Mouse (Mus musculus): Measurements from ENCODE around the gene Inpp5f. TPM values are rescaled to one million over a fixed set of nuclear protein-coding genes. Genes with fewer than 3 reads are reported as not detected.
A peak's percentile ranks its signal among the peaks of the same experiment; 100 is the strongest.

The Inpp5f gene
- polyA plus RNA-seq, 1 experiment from 2014 or later = 554 TPM

GRCm38 (mm10) chr7:128728738-128729137 lies 117.6 kb downstream of the Inpp5f start:
- Histone ChIP-seq H3K36me3 (ENCODE audit: control insufficient read depth, insufficient read depth, low read length) (no peaks in the 10 kb centered on the region), H3K4me1 (ENCODE audit: control insufficient read depth, insufficient read depth, low read length) (0 out of 2 replicates have a peak, but pooled peaks cover 6% of the 10 kb centered on the region), H3K9ac (replicated peaks; ENCODE audit: low read depth, low read length) (no peak overlapping the region), H3K4me2 (ENCODE audit: low read depth, low read length) (no peak overlapping the region), H3K9me3 (ENCODE audit: control insufficient read depth, low read length) (no peaks in the 10 kb centered on the region), H3K27ac (ENCODE audit: low read depth, low read length) (no peak overlapping the region), H3K27me3 (ENCODE audit: control insufficient read depth, insufficient read depth, low read length) (no peaks in the 10 kb centered on the region), H3K4me3 (ENCODE audit: low read depth, low read length) (no peak overlapping the region)
- WGBS = 73% methylated on average over 10 of the region's 10 CpGs
- ATAC-seq (ENCODE audit: low read depth) = no peak

GRCm38 (mm10) chr7:128731585-128731984 lies 120.5 kb downstream of the Inpp5f start:
- Histone ChIP-seq H3K27ac (ENCODE audit: low read depth, low read length) (no peak overlapping the region), H3K36me3 (ENCODE audit: control insufficient read depth, insufficient read depth, low read length) (no peaks in the 10 kb centered on the region), H3K9ac (replicated peaks; ENCODE audit: low read depth, low read length) (no peak overlapping the region), H3K4me2 (ENCODE audit: low read depth, low read length) (no peak overlapping the region), H3K4me1 (ENCODE audit: control insufficient read depth, insufficient read depth, low read length) (0 out of 2 replicates have a peak, but pooled peaks cover 4% of the 10 kb centered on the region), H3K27me3 (ENCODE audit: control insufficient read depth, insufficient read depth, low read length) (no peaks in the 10 kb centered on the region), H3K9me3 (ENCODE audit: control insufficient read depth, low read length) (no peaks in the 10 kb centered on the region), H3K4me3 (ENCODE audit: low read depth, low read length) (no peak overlapping the region)
- ATAC-seq (ENCODE audit: low read depth) = no peak
- WGBS = 72% methylated on average over 2 of the region's 2 CpGs

- H3K4me1 ChIP-seq (ENCODE audit: control insufficient read depth, insufficient read depth, low read length) = peaks cover 15% of the 10 kb centered on the region
- WGBS = 85% methylated on average over 5 of the region's 5 CpGs
- H3K27me3 ChIP-seq (ENCODE audit: control insufficient read depth, insufficient read depth, low read length) = no peaks in the 10 kb centered on the region
- H3K9me3 ChIP-seq (ENCODE audit: control insufficient read depth, low read length) = no peaks in the 10 kb centered on the region
- H3K36me3 ChIP-seq (ENCODE audit: control insufficient read depth, insufficient read depth, low read length) = no peaks in the 10 kb centered on the region
- no peak for ATAC-seq (ENCODE audit: low read depth)
- H3K27ac ChIP-seq (ENCODE audit: low read depth, low read length) = no peak overlapping the region
- no peak overlapping the region; the same call in 1 of the 2 replicates for H3K4me2 ChIP-seq (ENCODE audit: low read depth, low read length)
- H3K4me3 ChIP-seq (ENCODE audit: low read depth, low read length) = no peak overlapping the region
- H3K9ac ChIP-seq (replicated peaks; ENCODE audit: low read depth, low read length) = no peak overlapping the region
Measured at GRCm38 (mm10) chr7:128738041-128738440, 126.9 kb downstream of the Inpp5f start.

GRCm38 (mm10) chr7:128739116-128739461 lies 128.0 kb downstream of the Inpp5f start:
- WGBS = 2% methylated on average over 15 of the region's 15 CpGs
- Histone ChIP-seq H3K27ac (ENCODE audit: low read depth, low read length) (no peak overlapping the region), H3K36me3 (ENCODE audit: control insufficient read depth, insufficient read depth, low read length) (no peaks in the 10 kb centered on the region), H3K9me3 (ENCODE audit: control insufficient read depth, low read length) (no peaks in the 10 kb centered on the region), H3K4me2 (ENCODE audit: low read depth, low read length) (peak overlapping the region; percentile 88), H3K27me3 (ENCODE audit: control insufficient read depth, insufficient read depth, low read length) (no peaks in the 10 kb centered on the region), H3K4me3 (ENCODE audit: low read depth, low read length) (peak overlapping the region; percentile 96), H3K9ac (replicated peaks; ENCODE audit: low read depth, low read length) (peak overlapping the region; percentile 87), H3K4me1 (ENCODE audit: control insufficient read depth, insufficient read depth, low read length) (peaks cover 17% of the 10 kb centered on the region)
- ATAC-seq (ENCODE audit: low read depth) = no peak

- peak overlapping the region; percentile 96 for H3K4me3 ChIP-seq (ENCODE audit: low read depth, low read length)
- peak; percentile 31 for ATAC-seq (ENCODE audit: low read depth)
- H3K27me3 ChIP-seq (ENCODE audit: control insufficient read depth, insufficient read depth, low read length) = no peaks in the 10 kb centered on the region
- H3K9ac ChIP-seq (replicated peaks; ENCODE audit: low read depth, low read length) = peak overlapping the region; percentile 87
- peak overlapping the region; percentile 88 for H3K4me2 ChIP-seq (ENCODE audit: low read depth, low read length)
- no peaks in the 10 kb centered on the region for H3K36me3 ChIP-seq (ENCODE audit: control insufficient read depth, insufficient read depth, low read length)
- WGBS = under 1% methylated on average over 63 of the region's 80 CpGs
- H3K9me3 ChIP-seq (ENCODE audit: control insufficient read depth, low read length) = no peaks in the 10 kb centered on the region
- peaks cover 19% of the 10 kb centered on the region for H3K4me1 ChIP-seq (ENCODE audit: control insufficient read depth, insufficient read depth, low read length)
- H3K27ac ChIP-seq (ENCODE audit: low read depth, low read length) = peak overlapping the region; percentile 89
Measured at GRCm38 (mm10) chr7:128739462-128740277, 128.5 kb downstream of the Inpp5f start.

- ATAC-seq (ENCODE audit: low read depth) = peak; percentile 81
- Histone ChIP-seq H3K4me2 (ENCODE audit: low read depth, low read length) (peak within 1 kb of the TSS; percentile 88), H3K9ac (replicated peaks; ENCODE audit: low read depth, low read length) (peak within 1 kb of the TSS; percentile 87), H3K4me1 (ENCODE audit: control insufficient read depth, insufficient read depth, low read length) (peaks cover 19% of the 10 kb centered on the region), H3K9me3 (ENCODE audit: control insufficient read depth, low read length) (no peaks in the 10 kb centered on the region), H3K36me3 (ENCODE audit: control insufficient read depth, insufficient read depth, low read length) (no peaks in the 10 kb centered on the region), H3K27me3 (ENCODE audit: control insufficient read depth, insufficient read depth, low read length) (no peaks in the 10 kb centered on the region), H3K4me3 (ENCODE audit: low read depth, low read length) (peak within 1 kb of the TSS; percentile 96), H3K27ac (ENCODE audit: low read depth, low read length) (peak within 1 kb of the TSS; percentile 89)
- 0% methylated on average over 32 of the region's 35 CpGs for WGBS
Measured at GRCm38 (mm10) chr7:128740334-128740733, 129.2 kb downstream of the Inpp5f start, which contains the start of gene Mcmbp. Gene Mcmbp (minus strand): TSS chr7:128740495.

- Histone ChIP-seq H3K27ac (ENCODE audit: low read depth, low read length) (0 out of 2 replicates have a peak overlapping the region, but pooled peaks have one; percentile 76), H3K4me1 (ENCODE audit: control insufficient read depth, insufficient read depth, low read length) (peaks cover 27% of the 10 kb centered on the region), H3K36me3 (ENCODE audit: control insufficient read depth, insufficient read depth, low read length) (no peaks in the 10 kb centered on the region), H3K4me2 (ENCODE audit: low read depth, low read length) (peak overlapping the region; percentile 88), H3K27me3 (ENCODE audit: control insufficient read depth, insufficient read depth, low read length) (no peaks in the 10 kb centered on the region), H3K9me3 (ENCODE audit: control insufficient read depth, low read length) (no peaks in the 10 kb centered on the region), H3K4me3 (ENCODE audit: low read depth, low read length) (peak overlapping the region; percentile 98), H3K9ac (replicated peaks; ENCODE audit: low read depth, low read length) (no peak overlapping the region)
- 66% methylated on average over 2 of the region's 2 CpGs for WGBS
- ATAC-seq (ENCODE audit: low read depth) = no peak
Measured at GRCm38 (mm10) chr7:128743898-128744297, 132.8 kb downstream of the Inpp5f start.

- peak; percentile 91 for ATAC-seq (ENCODE audit: low read depth)
- Histone ChIP-seq H3K9ac (replicated peaks; ENCODE audit: low read depth, low read length) (peak within 1 kb of the TSS; percentile 86), H3K4me2 (ENCODE audit: low read depth, low read length) (peak within 1 kb of the TSS; percentile 88), H3K27ac (ENCODE audit: low read depth, low read length) (peak within 1 kb of the TSS; percentile 76), H3K4me1 (ENCODE audit: control insufficient read depth, insufficient read depth, low read length) (peaks cover 24% of the 10 kb centered on the region), H3K27me3 (ENCODE audit: control insufficient read depth, insufficient read depth, low read length) (no peaks in the 10 kb centered on the region), H3K36me3 (ENCODE audit: control insufficient read depth, insufficient read depth, low read length) (no peaks in the 10 kb centered on the region), H3K4me3 (ENCODE audit: low read depth, low read length) (peak within 1 kb of the TSS; percentile 98), H3K9me3 (ENCODE audit: control insufficient read depth, low read length) (no peaks in the 10 kb centered on the region)
- under 1% methylated on average over 54 of the region's 55 CpGs for WGBS
Measured at GRCm38 (mm10) chr7:128744684-128745485, 133.8 kb downstream of the Inpp5f start, which contains the start of gene Sec23ip. Gene Sec23ip (plus strand): TSS chr7:128744943.
